Mouse (Mus musculus): ENCODE data around the gene Ttc23.
A peak's percentile ranks its signal among the peaks of the same experiment; 100 is the strongest.

Ttc23 gene

GRCm38 (mm10) chr7:67647277-67647676 is at the start of gene Ttc23:
Gene Ttc23, plus strand, starts transcription at chr7:67647410.
- ATAC-seq (ENCODE audit: insufficient number of reproducible peaks, low FRiP score, low TSS enrichment) = no peak

DNA sequence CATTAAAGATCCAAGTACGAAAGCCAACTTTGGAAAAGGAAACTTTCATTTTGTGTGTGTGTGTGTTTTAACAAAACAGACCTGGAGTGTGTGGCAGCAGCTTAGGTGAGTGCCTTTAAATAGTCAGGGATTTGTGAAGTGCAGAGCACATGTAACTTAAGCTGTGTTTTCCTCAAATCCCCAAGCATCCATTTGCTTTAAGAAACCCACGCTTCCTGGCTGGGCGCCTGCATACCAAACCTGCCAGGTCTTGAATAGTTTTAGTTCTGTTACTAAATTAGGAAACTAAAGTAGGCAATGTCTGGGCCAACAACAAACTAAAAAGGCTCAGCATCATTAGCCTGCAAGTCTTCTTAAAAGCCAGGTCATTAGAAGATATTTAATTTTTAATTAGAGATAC is 49.2 kb upstream of the Ttc23 start:
- no peak for ATAC-seq (ENCODE audit: insufficient number of reproducible peaks, low FRiP score, low TSS enrichment)

DNA sequence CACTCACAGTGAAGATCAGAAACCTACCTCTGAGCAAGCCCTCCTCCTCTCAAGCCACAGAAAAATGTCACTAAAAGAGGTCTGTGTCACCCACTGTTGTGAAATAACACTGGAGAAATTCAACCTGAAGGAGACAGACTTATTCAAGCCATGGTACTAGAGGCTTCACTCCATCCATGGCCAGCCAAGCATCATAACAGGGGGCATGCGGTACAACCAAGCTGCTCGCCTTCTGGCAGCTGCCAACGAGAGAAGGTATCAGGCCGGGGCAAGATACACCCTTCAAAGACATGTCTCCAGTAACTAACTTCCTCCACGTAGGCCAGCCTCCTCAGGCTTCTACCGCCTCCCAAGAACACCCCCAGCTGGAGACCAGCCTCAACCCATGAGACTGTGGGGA is 42.1 kb upstream of the Ttc23 start:
- no peak for ATAC-seq (ENCODE audit: insufficient number of reproducible peaks, low FRiP score, low TSS enrichment)

- ATAC-seq (ENCODE audit: insufficient number of reproducible peaks, low FRiP score, low TSS enrichment) = no peak
Measured at GRCm38 (mm10) chr7:67606250-67606649, 41.0 kb upstream of the Ttc23 start.

DNA sequence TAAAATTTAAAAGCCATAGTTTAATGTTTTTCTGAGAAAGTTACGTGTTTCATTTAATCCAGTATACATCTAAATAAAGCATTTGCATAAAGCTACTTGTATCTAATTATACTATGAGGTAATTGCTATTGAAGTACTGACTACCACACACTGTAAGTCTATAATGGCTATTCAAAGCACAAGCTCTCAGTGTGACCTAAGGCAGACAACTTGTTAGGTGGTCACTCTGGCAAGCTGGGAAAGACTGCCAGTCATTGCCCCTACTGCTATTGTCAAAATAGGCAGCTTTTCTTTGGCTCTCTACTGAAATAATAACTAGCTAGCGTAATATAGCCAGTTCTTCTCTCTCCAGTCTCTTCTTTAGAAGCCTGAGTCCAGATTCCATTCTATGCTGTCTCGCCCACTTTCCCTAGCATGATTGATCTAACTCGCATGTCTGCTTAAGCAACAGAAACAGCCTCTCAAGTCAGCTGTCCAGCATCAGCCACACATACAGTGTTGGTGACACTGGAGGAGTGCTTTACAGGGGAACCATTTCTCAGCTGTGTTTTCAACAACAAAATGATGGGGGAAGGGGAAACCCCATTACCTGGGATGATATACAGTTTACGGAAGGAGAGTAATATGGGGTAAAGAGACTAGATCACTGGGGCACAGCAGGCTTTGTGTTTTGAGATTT is 39.4 kb upstream of the Ttc23 start:
- no peak for ATAC-seq (ENCODE audit: insufficient number of reproducible peaks, low FRiP score, low TSS enrichment)

- no peak for ATAC-seq (ENCODE audit: insufficient number of reproducible peaks, low FRiP score, low TSS enrichment)
Measured at GRCm38 (mm10) chr7:67608348-67609024, 38.7 kb upstream of the Ttc23 start.

DNA sequence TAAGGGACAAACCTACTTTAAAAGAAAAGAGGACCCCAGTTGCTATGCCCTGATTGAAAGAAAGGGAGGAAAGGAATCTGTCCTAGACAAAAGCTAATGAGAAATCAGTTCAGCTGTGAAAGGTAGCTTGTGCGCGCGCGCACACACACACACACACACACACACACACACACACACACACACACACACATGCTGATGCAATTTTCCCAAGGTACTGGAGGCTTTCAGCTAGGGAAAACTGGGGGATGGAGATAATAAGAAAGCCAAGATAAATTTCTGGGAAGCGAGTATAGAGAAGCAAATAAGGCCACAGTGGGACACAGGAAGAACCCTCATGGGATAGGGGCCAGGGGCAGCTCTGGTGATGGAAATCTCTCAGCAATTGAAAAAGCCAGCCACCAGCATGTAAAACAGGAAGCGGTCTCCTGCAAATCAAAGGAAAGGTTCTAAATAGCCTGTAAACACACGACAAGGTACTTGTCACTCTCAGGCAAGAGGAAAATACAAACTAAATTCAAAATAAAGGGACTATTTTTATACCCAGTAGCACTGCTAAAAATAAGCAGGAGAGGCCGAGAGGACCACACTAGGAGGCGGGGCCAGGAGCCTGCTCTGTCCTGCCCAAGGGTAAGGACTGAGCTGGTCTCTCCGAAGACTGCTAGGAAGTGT is 33.3 kb upstream of the Ttc23 start:
- ATAC-seq (ENCODE audit: insufficient number of reproducible peaks, low FRiP score, low TSS enrichment) = no peak

- ATAC-seq (ENCODE audit: insufficient number of reproducible peaks, low FRiP score, low TSS enrichment) = no peak
Measured at GRCm38 (mm10) chr7:67614464-67614861, 32.7 kb upstream of the Ttc23 start.

- ATAC-seq (ENCODE audit: insufficient number of reproducible peaks, low FRiP score, low TSS enrichment) = no peak
Measured at GRCm38 (mm10) chr7:67616890-67617289, 30.3 kb upstream of the Ttc23 start.

DNA sequence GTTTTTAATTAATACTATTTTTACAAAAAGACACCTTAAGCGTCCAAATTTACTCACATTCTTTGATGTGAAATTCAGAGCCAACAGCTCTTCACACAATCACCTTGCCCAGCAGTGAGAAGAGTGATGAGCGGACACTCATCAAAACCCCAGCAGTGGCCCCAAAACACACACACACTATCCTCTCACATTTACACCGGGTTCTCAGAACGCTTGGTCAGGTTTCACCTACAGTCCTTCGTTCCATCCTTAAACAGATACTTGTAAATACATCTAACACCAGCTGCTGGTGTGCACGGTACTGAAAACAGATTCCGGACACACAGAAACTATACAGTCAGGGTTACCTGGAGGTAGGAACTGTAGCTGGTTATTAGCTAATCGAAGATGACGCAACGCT is 29.6 kb upstream of the Ttc23 start:
- ATAC-seq (ENCODE audit: insufficient number of reproducible peaks, low FRiP score, low TSS enrichment) = no peak

DNA sequence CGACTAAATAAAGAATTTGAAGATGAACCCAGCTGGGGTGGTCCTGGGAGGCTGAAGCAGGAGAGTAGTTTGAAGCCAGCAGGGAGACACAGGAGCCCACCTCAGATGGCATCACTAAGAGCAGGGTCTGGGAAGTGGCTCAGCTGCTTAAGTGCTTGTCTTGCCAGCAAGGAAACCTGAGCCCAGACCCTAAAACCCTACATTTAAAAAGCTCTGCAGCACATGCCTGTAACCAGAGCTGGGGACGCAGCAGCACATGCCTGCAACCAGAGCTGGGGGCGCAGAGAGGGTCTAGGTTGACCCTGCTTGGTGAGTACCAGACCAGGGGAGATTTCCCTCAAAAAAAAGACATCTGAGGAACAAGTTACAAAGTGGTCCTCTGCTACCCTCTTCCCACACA is 28.9 kb upstream of the Ttc23 start:
- no peak for ATAC-seq (ENCODE audit: insufficient number of reproducible peaks, low FRiP score, low TSS enrichment)

DNA sequence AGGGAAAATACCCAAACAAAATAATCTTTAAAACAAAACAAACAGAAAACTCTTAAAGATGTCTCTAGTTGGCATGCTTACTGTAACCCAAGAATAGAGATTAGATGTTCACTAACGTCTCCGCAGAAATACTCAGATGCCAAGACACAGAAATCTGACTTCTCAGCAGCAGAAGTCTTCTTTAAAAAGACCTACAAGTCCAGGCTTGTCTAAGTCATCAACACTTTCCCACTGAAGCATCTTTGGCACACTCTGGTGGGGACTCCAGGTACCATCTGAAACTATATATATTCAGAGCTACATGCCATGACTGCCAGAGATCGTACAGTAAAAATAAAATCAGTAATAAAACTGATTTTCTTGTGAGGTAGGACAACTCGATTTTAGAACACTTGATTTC is 27.4 kb upstream of the Ttc23 start:
- ATAC-seq (ENCODE audit: insufficient number of reproducible peaks, low FRiP score, low TSS enrichment) = no peak

DNA sequence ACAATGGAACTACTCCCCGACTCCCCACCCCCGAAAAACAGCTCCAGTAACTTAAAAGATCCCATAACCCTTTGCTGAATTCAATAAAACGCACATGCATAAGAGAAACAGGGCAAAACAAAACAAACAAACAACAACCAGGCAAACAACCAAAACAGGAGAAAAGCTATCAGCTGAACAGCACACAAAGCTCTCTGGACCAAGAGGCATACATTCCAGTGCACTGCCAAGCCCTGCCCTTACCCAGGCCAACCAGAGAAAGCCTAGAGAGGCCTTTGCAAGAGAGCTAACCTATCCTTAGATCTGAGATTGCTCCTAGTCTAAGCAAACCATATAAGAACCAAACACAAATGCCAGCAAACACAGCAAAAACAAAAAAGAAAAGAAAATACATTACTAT is 25.1 kb upstream of the Ttc23 start:
- no peak for ATAC-seq (ENCODE audit: insufficient number of reproducible peaks, low FRiP score, low TSS enrichment)

DNA sequence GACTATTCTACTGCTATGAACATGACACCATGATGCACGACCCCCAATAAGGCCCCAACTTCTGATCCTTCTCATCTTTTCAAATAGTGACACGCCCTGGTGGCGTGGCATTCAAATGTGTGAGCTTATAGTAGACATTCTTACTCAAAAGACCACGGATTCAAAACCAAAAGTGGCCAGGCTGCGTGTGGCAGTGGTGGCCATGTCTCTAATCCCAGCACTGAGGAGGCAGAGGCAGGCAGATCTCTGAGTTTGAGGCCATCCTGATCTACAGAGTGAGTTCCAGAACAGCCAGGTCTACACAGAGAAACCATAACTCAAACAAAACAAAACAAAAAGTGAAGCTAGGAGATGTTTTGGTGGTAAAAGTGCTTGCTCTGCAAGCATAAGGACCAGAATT is 20.5 kb upstream of the Ttc23 start:
- ATAC-seq (ENCODE audit: insufficient number of reproducible peaks, low FRiP score, low TSS enrichment) = no peak

- no peak for ATAC-seq (ENCODE audit: insufficient number of reproducible peaks, low FRiP score, low TSS enrichment)
Measured at GRCm38 (mm10) chr7:67629681-67630080, 17.5 kb upstream of the Ttc23 start.

- ATAC-seq (ENCODE audit: insufficient number of reproducible peaks, low FRiP score, low TSS enrichment) = peak; percentile 75
Measured at GRCm38 (mm10) chr7:67630817-67631216, 16.4 kb upstream of the Ttc23 start.

DNA sequence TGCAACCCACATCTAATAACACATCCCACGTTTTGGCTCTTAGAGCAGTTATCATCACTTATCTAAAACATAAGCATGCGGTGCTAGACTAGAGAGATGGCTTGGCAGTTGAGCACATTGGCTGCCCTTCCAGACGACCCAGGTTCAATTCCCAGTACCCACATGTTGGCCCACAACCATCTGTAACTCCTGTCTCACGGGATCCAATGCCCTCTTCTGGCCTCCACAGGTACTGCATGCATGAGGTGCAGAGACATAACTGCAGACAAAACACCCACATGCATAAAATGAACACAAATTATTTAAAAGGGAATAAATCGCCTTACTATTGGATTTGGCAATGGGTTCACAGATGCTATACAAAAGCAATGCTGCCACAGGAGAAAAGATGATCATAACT is 14.8 kb upstream of the Ttc23 start:
- no peak for ATAC-seq (ENCODE audit: insufficient number of reproducible peaks, low FRiP score, low TSS enrichment)

GRCm38 (mm10) chr7:67634210-67634609 is 13.0 kb upstream of the Ttc23 start:
- ATAC-seq (ENCODE audit: insufficient number of reproducible peaks, low FRiP score, low TSS enrichment) = no peak

GRCm38 (mm10) chr7:67636161-67636560 is 11.0 kb upstream of the Ttc23 start:
- no peak for ATAC-seq (ENCODE audit: insufficient number of reproducible peaks, low FRiP score, low TSS enrichment)

DNA sequence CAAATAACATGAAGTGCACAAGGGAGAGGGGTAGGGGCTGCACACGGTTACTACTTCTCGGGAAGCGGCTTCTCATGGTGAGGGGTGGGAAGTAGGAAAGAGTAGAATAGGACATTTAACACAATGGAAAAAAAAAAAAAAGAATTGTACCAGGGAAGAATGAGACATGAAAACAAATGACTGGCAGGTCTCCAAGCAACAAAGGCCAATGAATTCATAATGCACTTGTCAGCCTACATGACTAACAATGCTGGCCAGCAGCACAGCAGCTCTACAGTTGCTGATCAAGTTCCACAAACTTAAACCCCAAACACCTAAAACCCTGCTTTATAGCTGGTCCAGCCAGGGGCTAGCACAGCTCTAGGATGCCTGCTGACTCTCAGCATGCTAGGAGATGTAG is 8.2 kb upstream of the Ttc23 start:
- no peak for ATAC-seq (ENCODE audit: insufficient number of reproducible peaks, low FRiP score, low TSS enrichment)

DNA sequence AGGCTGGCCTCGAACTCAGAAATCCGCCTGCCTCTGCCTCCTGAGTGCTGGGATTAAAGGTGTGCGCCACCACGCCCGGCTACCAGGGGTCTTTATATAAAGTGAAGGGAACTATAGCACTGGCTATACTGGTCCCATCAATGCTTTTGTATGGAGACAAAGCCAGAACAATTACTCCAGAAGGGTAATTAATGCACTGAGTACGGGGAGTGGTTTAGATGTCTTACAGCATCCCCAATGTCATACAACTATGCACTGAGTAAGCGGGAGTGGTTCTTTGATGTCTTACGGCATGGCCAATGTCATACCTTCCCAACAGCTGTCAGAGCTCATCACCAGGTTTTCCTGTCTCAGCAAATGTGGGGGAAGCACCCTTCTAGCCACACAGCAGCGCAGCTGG is 4.3 kb upstream of the Ttc23 start:
- no peak for ATAC-seq (ENCODE audit: insufficient number of reproducible peaks, low FRiP score, low TSS enrichment)

- no peak for ATAC-seq (ENCODE audit: insufficient number of reproducible peaks, low FRiP score, low TSS enrichment)
Measured at GRCm38 (mm10) chr7:67644291-67644690, 2.9 kb upstream of the Ttc23 start.
